Mouse (Mus musculus): Measurements from ENCODE around the gene Fbxl18. TPM values are rescaled to one million over a fixed set of nuclear protein-coding genes. Genes with fewer than 3 reads are reported as not detected.
A peak's percentile ranks its signal among the peaks of the same experiment; 100 is the strongest.

The Fbxl18 gene
- polyA plus RNA-seq, 1 experiment = 34.8 TPM

DNA sequence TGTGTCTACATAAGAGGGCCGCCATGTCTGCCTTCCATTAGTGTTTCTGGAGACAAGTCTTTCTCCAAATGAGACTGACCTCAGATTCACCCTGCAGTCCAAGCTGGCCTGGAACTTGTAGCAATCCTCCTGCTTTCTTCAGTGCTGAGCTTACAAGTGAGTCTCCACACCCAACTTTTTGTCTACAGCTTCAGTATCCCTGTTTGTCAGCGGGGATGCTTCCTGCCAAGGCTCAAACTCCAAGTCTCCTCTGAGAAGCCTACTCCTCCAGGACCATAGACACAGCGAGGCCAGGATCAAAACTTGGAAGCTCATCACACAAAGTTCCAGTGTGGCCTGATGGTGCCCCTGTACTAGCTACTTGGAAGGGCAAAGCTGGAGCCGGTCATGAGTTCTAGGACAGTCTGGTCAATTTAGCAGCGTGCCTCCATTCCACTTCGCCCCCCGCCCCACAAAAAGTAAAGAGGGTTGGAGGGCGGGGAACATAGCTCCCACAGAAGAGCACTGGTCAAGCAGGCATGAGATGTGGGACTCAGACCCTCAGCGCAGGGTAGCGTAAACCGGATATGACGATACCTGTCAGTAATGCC, 32.2 kb upstream of the Fbxl18 start:
- DNase-seq (ENCODE audit: low read depth) = no peak
- TF ChIP-seq CTCF (IDR thresholded peaks at IDR 0.05; ENCODE audit: borderline replicate concordance, extremely low read depth, insufficient read depth, insufficient read length) = no peak
- TF ChIP-seq POLR2A (IDR thresholded peaks at IDR 0.05; ENCODE audit: borderline replicate concordance, extremely low read depth, insufficient read depth, insufficient read length, poor library complexity, severe bottlenecking) = no peak

DNA sequence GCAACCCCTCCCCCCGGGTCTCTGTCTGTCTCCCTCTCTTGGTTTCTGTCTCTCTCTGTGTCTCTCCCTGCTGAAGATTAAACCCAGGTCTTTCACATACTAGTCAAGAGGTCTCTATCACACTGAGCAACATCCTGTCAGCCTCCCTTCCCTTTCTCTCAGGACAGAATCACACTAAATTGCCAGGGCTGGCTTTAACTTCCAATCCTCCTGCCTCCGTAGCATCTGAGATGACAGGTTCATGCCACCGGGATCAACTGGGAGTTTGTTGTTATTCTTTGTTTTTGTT, 31.7 kb upstream of the Fbxl18 start:
- TF ChIP-seq POLR2A (IDR thresholded peaks at IDR 0.05; ENCODE audit: borderline replicate concordance, extremely low read depth, insufficient read depth, insufficient read length, poor library complexity, severe bottlenecking) (no peak), CTCF (IDR thresholded peaks at IDR 0.05; ENCODE audit: borderline replicate concordance, extremely low read depth, insufficient read depth, insufficient read length) (no peak)
- no peak for DNase-seq (ENCODE audit: low read depth)

DNA sequence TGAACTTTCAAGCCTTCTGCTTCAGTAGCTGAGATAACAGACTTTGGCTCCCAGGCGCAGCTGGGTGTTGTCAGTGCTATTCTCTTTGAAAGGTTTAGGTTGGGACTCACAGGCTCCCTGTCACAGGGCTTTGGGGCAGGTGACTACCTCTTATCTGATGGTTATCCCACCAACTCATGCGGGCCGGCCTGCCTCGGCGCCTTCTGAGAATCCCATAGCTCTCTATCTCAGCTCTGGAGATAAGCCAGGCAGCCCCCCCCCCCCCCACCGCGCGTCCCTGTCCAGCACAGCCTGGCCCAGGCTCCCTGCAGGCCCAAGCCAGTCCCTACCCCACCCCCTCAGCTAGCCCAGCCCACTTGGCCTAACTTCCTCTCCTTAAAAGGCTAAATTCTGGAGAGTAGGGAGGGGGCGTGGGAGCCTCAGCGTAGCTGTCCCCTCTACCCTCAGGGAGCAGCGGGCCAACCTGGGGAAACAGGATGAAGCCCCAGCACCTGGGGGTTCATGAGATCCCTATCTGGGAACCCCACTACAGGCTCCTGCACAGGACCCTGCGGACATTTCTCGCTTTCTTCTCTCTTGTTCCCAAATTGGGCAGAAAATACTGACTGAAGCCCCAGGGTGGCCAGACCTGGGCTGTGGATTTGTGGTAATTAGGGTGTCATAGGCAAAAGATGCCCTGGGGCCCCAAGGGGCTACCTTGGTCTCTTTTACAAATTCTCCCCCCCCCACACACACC, 31.2 kb upstream of the Fbxl18 start:
- peak; percentile 63 for DNase-seq (ENCODE audit: low read depth)
- no peak for TF ChIP-seq POLR2A (IDR thresholded peaks at IDR 0.05; ENCODE audit: borderline replicate concordance, extremely low read depth, insufficient read depth, insufficient read length, poor library complexity, severe bottlenecking)
- TF ChIP-seq CTCF (IDR thresholded peaks at IDR 0.05; ENCODE audit: borderline replicate concordance, extremely low read depth, insufficient read depth, insufficient read length) = no peak

DNA sequence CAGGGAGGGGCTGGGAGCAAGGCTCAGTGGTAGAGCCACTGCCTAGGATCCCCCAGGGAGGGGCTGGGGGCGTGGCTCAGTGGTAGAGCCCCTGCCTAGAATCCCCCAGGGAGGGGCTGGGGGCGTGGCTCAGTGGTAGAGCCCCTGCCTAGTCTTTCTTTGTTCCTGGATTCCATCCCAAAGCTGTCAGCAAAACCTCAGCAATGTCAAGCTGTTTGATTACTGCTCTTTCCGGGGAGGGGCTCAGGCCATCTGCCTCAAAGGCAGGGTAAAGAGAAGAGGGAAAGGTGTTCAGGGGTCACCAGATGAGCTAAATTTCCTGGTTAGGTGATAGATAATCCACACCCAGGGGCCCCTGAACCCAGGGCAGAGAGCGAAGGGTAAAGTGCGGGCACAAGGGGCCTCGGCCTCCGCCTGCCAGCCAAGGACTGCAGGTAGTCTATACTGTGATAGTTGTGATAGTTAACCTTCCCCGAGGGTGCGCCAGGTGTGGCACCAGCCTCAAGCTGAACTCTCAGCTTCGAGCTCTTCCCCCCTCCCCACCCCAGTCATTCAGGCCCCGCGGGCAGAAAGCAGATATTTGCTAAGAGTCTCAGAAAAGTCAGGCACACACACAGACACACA, 29.2 kb upstream of the Fbxl18 start:
- DNase-seq (ENCODE audit: low read depth) = peak; percentile 24
- TF ChIP-seq CTCF (IDR thresholded peaks at IDR 0.05; ENCODE audit: borderline replicate concordance, extremely low read depth, insufficient read depth, insufficient read length) (no peak), POLR2A (IDR thresholded peaks at IDR 0.05; ENCODE audit: borderline replicate concordance, extremely low read depth, insufficient read depth, insufficient read length, poor library complexity, severe bottlenecking) (no peak)

DNA sequence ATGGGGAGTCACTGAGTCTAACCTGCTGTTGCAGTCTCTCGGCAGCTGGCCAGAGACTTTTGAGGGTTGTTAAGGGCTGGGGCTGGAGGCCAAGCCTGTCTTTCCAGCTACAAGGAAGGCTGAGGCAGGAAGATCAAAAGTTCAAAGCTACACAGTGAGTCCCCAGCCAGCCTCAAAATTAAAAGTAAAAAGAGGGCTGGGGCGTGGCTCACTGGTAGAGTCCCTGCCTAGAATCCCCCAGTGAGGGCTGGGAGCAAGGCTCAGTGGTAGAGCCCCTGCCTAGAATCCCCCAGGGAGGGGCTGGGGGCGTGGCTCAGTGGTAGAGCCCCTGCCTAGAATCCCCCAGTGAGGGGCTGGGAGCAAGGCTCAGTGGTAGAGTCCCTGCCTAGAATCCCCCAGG, 28.6 kb upstream of the Fbxl18 start:
- TF ChIP-seq POLR2A (IDR thresholded peaks at IDR 0.05; ENCODE audit: borderline replicate concordance, extremely low read depth, insufficient read depth, insufficient read length, poor library complexity, severe bottlenecking) = no peak
- no peak for DNase-seq (ENCODE audit: low read depth)

DNA sequence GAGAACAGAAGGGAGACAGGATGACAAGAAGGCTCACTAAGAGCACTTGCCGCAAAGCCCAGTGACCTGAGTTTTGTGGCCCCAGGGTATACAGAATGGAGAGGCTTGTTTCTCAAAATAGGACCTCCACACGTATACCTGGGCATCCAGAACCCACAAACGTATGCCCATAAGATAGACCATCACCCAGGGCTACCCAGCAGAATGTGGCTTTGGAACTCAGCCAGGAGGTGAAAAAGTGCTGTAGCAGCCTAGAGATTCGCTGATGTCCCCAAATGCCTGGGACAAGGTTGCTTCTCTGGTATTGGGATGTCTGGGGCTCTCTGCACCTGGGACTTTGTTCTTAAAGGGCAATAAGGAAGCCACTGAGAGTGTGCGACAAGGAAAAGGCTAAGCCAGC, 27.0 kb upstream of the Fbxl18 start:
- DNase-seq (ENCODE audit: low read depth) = no peak
- no peak for TF ChIP-seq CTCF (IDR thresholded peaks at IDR 0.05; ENCODE audit: borderline replicate concordance, extremely low read depth, insufficient read depth, insufficient read length)
- no peak for TF ChIP-seq POLR2A (IDR thresholded peaks at IDR 0.05; ENCODE audit: borderline replicate concordance, extremely low read depth, insufficient read depth, insufficient read length, poor library complexity, severe bottlenecking)

DNA sequence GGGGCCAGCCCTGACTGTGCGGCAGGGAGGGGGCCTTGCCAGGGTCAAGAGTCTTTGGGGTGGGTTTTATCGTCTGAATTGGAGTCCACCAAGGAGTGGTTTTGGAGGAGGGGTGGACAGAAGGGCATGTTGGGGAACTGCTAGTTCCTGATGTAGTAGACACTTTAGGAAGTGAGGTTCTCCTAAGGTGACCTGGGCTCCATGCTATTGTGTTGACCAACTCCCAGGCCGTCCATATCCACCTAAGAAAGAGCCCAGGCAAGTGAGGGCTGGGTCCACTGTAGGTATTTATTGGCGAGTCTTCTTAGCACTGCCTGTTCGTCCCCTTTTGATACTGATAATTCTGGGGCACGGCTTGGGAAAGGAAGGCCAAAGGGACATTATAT, 25.8 kb upstream of the Fbxl18 start:
- no peak for DNase-seq (ENCODE audit: low read depth)

DNA sequence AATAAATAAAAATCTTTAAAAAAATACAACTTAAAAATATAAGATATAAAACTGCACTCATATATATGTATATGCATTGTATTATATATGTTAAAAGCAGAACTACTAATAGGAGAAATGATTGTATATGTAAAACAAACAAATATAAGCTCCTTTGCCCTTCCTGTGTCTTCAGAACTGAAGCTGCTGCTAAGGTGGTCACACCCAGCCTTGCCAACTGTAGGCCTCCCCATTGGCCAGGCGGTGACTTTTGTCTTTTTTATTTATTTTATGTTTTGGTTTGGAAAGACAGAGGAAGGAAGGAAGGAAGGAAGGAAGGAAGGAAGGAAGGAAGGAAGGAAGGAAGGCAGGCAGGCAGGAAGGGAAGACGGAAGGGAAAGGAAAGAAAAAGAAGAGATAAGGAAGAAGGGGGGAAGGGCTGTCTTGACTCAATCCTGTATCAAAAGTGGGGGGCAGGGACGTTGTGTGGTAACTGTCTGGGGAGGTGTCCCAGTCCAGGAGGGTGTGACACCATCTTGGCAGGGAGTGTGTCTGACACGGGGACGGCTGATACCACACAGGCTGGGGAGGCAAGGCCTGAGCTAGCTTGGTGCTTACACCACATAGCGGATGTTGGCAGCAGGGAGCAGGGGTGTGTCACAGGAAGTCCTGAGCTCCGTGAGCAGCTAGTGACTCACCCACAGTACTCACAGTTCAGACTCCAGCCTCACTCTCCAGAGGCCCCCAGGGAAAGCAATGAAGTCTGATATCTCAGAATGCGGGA, 25.3 kb upstream of the Fbxl18 start:
- DNase-seq (ENCODE audit: low read depth) = no peak
- no peak for TF ChIP-seq POLR2A (IDR thresholded peaks at IDR 0.05; ENCODE audit: borderline replicate concordance, extremely low read depth, insufficient read depth, insufficient read length, poor library complexity, severe bottlenecking)
- no peak for TF ChIP-seq CTCF (IDR thresholded peaks at IDR 0.05; ENCODE audit: borderline replicate concordance, extremely low read depth, insufficient read depth, insufficient read length)

More for the DNA sequence above, 25.8 kb upstream of the Fbxl18 start:
- TF ChIP-seq POLR2A (IDR thresholded peaks at IDR 0.05; ENCODE audit: borderline replicate concordance, extremely low read depth, insufficient read depth, insufficient read length, poor library complexity, severe bottlenecking) (no peak), CTCF (IDR thresholded peaks at IDR 0.05; ENCODE audit: borderline replicate concordance, extremely low read depth, insufficient read depth, insufficient read length) (no peak)

DNA sequence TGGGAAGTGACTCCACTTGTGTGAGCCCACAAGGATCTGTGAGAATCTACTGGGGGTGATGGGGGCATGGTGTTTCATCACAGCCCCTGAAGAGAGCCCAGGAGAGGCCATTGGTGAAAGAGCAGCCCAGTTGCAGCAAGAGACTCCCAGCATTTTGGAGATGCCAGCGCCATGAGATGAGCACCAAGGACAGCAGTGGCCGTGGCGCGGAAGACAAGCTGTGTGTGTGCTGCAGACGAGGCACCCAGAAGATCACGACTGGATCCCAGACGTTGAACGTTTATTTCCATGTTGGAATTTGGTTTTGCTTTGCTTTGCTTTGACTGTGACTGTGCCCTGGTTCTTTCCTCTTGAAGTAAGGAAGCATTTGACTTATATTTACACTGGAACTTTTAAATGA, 22.2 kb upstream of the Fbxl18 start:
- no peak for TF ChIP-seq CTCF (IDR thresholded peaks at IDR 0.05; ENCODE audit: borderline replicate concordance, extremely low read depth, insufficient read depth, insufficient read length)
- no peak for TF ChIP-seq POLR2A (IDR thresholded peaks at IDR 0.05; ENCODE audit: borderline replicate concordance, extremely low read depth, insufficient read depth, insufficient read length, poor library complexity, severe bottlenecking)
- no peak for DNase-seq (ENCODE audit: low read depth)

DNA sequence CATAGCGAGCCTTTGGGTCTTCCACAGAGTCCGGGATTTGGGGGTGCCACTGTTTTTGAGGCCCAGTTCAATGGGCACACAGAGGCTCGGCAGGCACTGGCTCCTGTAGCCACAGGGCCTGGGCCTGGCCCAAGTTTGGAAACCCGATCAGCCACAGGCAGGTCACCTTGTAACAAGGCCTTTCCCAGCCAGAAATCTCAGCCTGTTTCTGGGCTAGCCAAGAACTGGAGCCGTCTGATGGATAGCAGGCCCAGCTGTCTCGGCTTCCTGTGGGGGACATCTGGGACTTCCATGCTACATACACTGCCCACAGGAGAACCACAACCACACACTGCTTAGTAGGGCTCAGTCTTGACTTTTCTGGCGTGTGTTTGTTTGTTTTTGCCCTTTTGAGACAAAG, 21.4 kb upstream of the Fbxl18 start:
- no peak for DNase-seq (ENCODE audit: low read depth)
- no peak for TF ChIP-seq CTCF (IDR thresholded peaks at IDR 0.05; ENCODE audit: borderline replicate concordance, extremely low read depth, insufficient read depth, insufficient read length)
- no peak for TF ChIP-seq POLR2A (IDR thresholded peaks at IDR 0.05; ENCODE audit: borderline replicate concordance, extremely low read depth, insufficient read depth, insufficient read length, poor library complexity, severe bottlenecking)

DNA sequence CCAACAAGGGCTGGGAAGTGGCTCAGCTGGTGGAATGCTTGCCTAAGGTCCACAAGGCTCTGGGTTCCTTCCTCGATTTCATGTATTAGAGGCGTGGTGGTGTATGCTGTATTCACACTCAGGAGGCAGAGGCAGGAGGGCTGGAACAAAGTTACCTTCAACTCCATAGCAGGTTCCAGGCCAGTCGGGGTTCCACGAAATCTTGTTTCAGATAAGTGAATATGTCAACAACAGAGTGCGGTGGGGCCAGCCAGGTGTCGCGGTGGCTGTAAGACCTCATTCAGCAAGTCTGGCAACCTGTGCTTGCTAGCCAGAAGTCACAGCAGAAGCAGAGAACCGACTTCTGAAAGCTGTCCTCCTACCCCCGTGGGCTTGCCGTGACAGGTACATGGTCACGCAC, 20.0 kb upstream of the Fbxl18 start:
- no peak for DNase-seq (ENCODE audit: low read depth)

More for the DNA sequence above, 20.0 kb upstream of the Fbxl18 start:
- TF ChIP-seq POLR2A (IDR thresholded peaks at IDR 0.05; ENCODE audit: borderline replicate concordance, extremely low read depth, insufficient read depth, insufficient read length, poor library complexity, severe bottlenecking) (no peak), CTCF (IDR thresholded peaks at IDR 0.05; ENCODE audit: borderline replicate concordance, extremely low read depth, insufficient read depth, insufficient read length) (no peak)
